Mouse (Mus musculus) thymus, adult 2 months (tissue): ENCODE measurements at regions not wholly inside any gene's neighbourhood (a gene's known extent, or its start where the extent isn't known, plus 50 kb on each side); places are given as distances from the start of the nearest gene placed in this dataset.

Experiments
- DNase-seq: peaks from one replicate; pipeline ENCODE4 v3.0.0; 2021
- H3K27ac ChIP-seq: fragments of 200-500 bp; 2 replicates; pipeline ENCODE4 v1.5.1; 2012; ENCODE audit warnings: low read length, control low read depth; ENCODE audit not compliant: control insufficient read depth, insufficient read depth
- H3K27me3 ChIP-seq: fragments of 200-500 bp; 2 replicates; pipeline ENCODE4 v1.6.1; 2012; ENCODE audit warnings: mild to moderate bottlenecking, low read length, moderate library complexity, mixed read lengths; ENCODE audit not compliant: control insufficient read depth, insufficient read depth
- H3K36me3 ChIP-seq: fragments of 200-500 bp; 2 replicates; pipeline ENCODE4 v1.6.1; 2012; ENCODE audit warnings: mild to moderate bottlenecking, low read length, moderate library complexity; ENCODE audit not compliant: control insufficient read depth, insufficient read depth
- H3K4me1 ChIP-seq: fragments of 200-500 bp; replicated peaks from 2 replicates; pipeline ENCODE4 v1.6.1; 2012; ENCODE audit warnings: low read length; ENCODE audit not compliant: control insufficient read depth, insufficient read depth
- H3K4me3 ChIP-seq: fragments of 200-500 bp; 2 replicates; pipeline ENCODE4 v1.5.1; 2012; ENCODE audit warnings: mild to moderate bottlenecking, low read length, control low read depth, moderate library complexity; ENCODE audit not compliant: control insufficient read depth, insufficient read depth
- CTCF ChIP-seq: fragments of 200-500 bp; IDR thresholded peaks from 2 replicates; pipeline ENCODE4 v1.5.1; 2012; ENCODE audit warnings: mild to moderate bottlenecking, control low read depth, low read length, moderate library complexity, borderline replicate concordance; ENCODE audit not compliant: control insufficient read depth, poor library complexity, insufficient read depth; ENCODE audit errors: extremely low read depth
- POLR2A ChIP-seq: fragments of 200-500 bp; IDR thresholded peaks from 2 replicates; pipeline ENCODE4 v1.6.1; 2012; ENCODE audit warnings: mild to moderate bottlenecking, low read length, control low read depth, moderate library complexity; ENCODE audit not compliant: control insufficient read depth, poor library complexity, insufficient read depth; ENCODE audit errors: extremely low read depth
- WGBS: fragments of 180-500 bp; shearing (Covaris S2); methylation state at CpG from one replicate; pipeline ENCODE4 v1.1.7; 2018; 5-methylcytosine and 5-hydroxymethylcytosine counted together

DNA sequence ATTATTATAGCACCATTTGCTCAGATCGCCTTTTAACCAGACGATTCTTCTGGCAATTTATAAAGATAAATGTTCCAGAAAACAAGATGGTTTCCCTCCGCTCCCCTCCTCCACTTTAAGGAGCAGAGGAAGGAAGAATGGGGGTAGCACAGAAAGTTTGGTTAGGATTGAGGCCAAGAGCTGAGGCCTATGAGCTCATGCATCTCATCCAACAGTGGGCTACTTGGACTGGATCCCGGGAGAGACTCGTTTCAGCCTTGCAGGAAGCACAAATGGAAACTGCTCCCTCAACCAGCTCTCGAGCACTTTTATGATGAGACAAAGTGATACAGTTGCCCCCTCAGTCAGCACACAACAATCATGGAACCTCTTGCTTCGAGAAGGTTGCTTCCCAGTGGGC lies 97.9 kb upstream of the Irx3 start:
- H3K4me1 ChIP-seq, result no peaks in the 10 kb centered on the region
- no peaks in the 10 kb centered on the region for H3K36me3 ChIP-seq
- 87% methylated on average over 7 of the region's 7 CpGs for WGBS
- H3K27ac ChIP-seq, result no peak overlapping the region
- no peak for DNase-seq
- no peak overlapping the region for H3K4me3 ChIP-seq
- H3K27me3 ChIP-seq, result no peaks in the 10 kb centered on the region
- TF ChIP-seq CTCF (no peak), POLR2A (no peak)

DNA sequence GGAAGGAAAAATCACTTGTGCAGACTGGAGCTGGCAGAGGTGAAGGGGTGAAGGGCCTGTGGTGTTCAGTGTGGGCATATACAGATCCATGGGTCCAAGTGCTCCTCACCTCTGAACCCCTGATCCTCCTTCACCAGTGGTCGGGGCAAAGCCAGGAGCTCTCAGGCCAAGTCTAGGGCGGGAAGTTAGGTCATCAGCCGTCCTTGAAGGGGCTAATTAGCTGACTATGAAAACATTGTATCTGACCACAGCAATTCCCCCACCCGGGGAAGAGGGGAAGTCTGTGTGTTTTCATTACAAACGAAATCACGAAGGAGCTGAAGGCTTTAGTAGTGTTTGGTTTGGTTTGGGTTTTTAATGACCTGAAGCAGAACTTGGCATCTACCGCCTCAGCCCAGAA lies 95.5 kb upstream of the Irx3 start:
- Histone ChIP-seq H3K36me3 (no peaks in the 10 kb centered on the region), H3K27ac (no peak overlapping the region), H3K4me1 (no peaks in the 10 kb centered on the region), H3K4me3 (no peak overlapping the region), H3K27me3 (no peaks in the 10 kb centered on the region)
- DNase-seq, result no peak
- WGBS, result 33% methylated on average over 7 of the region's 7 CpGs
- TF ChIP-seq POLR2A (no peak), CTCF (no peak)

GRCm38 (mm10) chr8:91895987-91896386 lies 94.1 kb upstream of the Irx3 start:
- Histone ChIP-seq H3K27ac (no peak overlapping the region), H3K4me1 (no peaks in the 10 kb centered on the region), H3K36me3 (no peaks in the 10 kb centered on the region), H3K27me3 (no peaks in the 10 kb centered on the region), H3K4me3 (no peak overlapping the region)
- TF ChIP-seq POLR2A (no peak), CTCF (no peak)
- 69% methylated on average over 6 of the region's 6 CpGs for WGBS
- DNase-seq, result no peak

DNA sequence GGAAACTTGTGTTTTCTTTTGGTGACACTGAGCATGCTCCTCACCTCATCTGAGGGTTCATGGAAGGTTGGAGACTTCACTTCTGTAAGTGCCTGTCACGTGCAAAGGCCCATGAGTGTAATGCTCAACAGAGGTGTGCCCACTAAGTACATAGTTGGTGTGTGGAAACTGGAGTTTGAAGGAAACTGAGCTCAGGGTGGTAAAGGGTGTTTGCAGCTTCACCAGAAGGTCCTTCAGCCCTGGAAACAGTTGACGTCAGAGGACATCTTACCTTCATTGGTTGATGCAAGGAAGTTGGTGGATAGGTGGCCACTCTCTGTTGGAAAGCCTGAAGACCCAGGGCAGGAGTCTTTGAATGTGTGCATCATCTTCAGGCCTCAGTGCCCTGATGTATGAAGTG lies 83.0 kb upstream of the Irx3 start:
- H3K27ac ChIP-seq, result no peak overlapping the region
- H3K4me3 ChIP-seq, result no peak overlapping the region
- no peak for DNase-seq
- H3K36me3 ChIP-seq, result no peaks in the 10 kb centered on the region
- TF ChIP-seq CTCF (no peak), POLR2A (no peak)
- H3K27me3 ChIP-seq, result no peaks in the 10 kb centered on the region
- WGBS, result 86% methylated on average over 2 of the region's 2 CpGs
- no peaks in the 10 kb centered on the region for H3K4me1 ChIP-seq

DNA sequence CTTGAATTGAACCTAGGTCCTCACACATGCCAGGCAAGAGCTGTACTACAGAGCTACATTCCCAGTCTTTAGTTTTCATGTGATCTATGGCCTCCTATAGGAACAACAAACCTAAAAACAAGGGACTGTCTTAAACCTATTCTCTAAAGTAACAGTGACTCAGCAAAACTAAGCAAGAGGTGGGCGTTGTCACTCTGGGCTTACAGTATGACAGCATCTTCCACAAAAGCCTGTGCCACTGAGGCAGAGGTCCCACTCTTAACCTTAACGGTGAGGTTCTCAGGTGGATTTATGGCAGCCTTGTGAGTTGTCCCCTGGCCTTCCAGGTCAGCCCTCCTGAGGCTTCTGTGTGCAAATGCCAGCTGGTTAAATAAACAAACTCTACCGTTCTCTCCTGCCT lies 82.5 kb upstream of the Irx3 start:
- no peaks in the 10 kb centered on the region for H3K4me1 ChIP-seq
- 60% methylated on average over 3 of the region's 3 CpGs for WGBS
- H3K27ac ChIP-seq, result no peak overlapping the region
- TF ChIP-seq CTCF (no peak), POLR2A (no peak)
- DNase-seq, result no peak
- no peaks in the 10 kb centered on the region for H3K36me3 ChIP-seq
- no peaks in the 10 kb centered on the region for H3K27me3 ChIP-seq
- no peak overlapping the region for H3K4me3 ChIP-seq

- Histone ChIP-seq H3K36me3 (no peaks in the 10 kb centered on the region), H3K27me3 (no peaks in the 10 kb centered on the region), H3K27ac (no peak overlapping the region), H3K4me1 (no peaks in the 10 kb centered on the region), H3K4me3 (no peak overlapping the region)
- no peak for TF ChIP-seq POLR2A
- no peak for TF ChIP-seq CTCF
- no peak for DNase-seq
- 86% methylated on average over 4 of the region's 4 CpGs for WGBS
Measured at GRCm38 (mm10) chr8:91883012-91883411, 81.1 kb upstream of the Irx3 start.

GRCm38 (mm10) chr8:91878886-91879285 lies 77.0 kb upstream of the Irx3 start:
- DNase-seq, result no peak
- Histone ChIP-seq H3K27me3 (no peaks in the 10 kb centered on the region), H3K4me1 (no peaks in the 10 kb centered on the region), H3K27ac (no peak overlapping the region), H3K4me3 (no peak overlapping the region), H3K36me3 (no peaks in the 10 kb centered on the region)
- no peak for TF ChIP-seq CTCF
- no peak for TF ChIP-seq POLR2A
- WGBS, result 88% methylated on average over 5 of the region's 5 CpGs
